Mouse (Mus musculus): ENCODE measurements around the gene Ndufa11.

Ndufa11 gene

GRCm38 (mm10) chr17:56759261-56759660 lies 41.7 kb downstream of the Ndufa11 start:
- DNase-seq (ENCODE audit: low read depth) = no peak

- DNase-seq (ENCODE audit: low read depth) = no peak
These were observed 43.5 kb downstream of the Ndufa11 start for GRCm38 (mm10) chr17:56761077-56761476.

GRCm38 (mm10) chr17:56761991-56762410 lies 44.4 kb downstream of the Ndufa11 start:
- DNase-seq (ENCODE audit: low read depth) = peak; percentile 83

- DNase-seq (ENCODE audit: low read depth) = peak; percentile 88
These were observed 45.5 kb downstream of the Ndufa11 start for GRCm38 (mm10) chr17:56762769-56763731.

- DNase-seq (ENCODE audit: low read depth) = no peak
These were observed 46.2 kb downstream of the Ndufa11 start for GRCm38 (mm10) chr17:56763741-56764250.

- peak; percentile 79 for DNase-seq (ENCODE audit: low read depth)
These were observed 47.1 kb downstream of the Ndufa11 start, which contains the start of gene Dus3l for GRCm38 (mm10) chr17:56764474-56765354. Gene Dus3l (plus strand): TSS chr17:56764757.

- no peak for DNase-seq (ENCODE audit: low read depth)
These were observed 47.9 kb downstream of the Ndufa11 start for GRCm38 (mm10) chr17:56765431-56765830.

- no peak for DNase-seq (ENCODE audit: low read depth)
These were observed 49.3 kb downstream of the Ndufa11 start for GRCm38 (mm10) chr17:56766631-56767405.

- no peak for DNase-seq (ENCODE audit: low read depth)
These were observed 50.1 kb downstream of the Ndufa11 start for GRCm38 (mm10) chr17:56767531-56768135.

- no peak for DNase-seq (ENCODE audit: low read depth)
These were observed 51.4 kb downstream of the Ndufa11 start for GRCm38 (mm10) chr17:56768941-56769340.

GRCm38 (mm10) chr17:56769950-56770349 lies 52.4 kb downstream of the Ndufa11 start, which contains the start of gene Prr22:
Gene Prr22 (plus strand): TSS chr17:56770250.
- no peak for DNase-seq (ENCODE audit: low read depth)

Data from c-Kit-positive CD71-negative TER-119-negative erythroid progenitor cells, embryonic 14.5 days (primary cell).